Mouse (Mus musculus) heart, embryonic 12.5 days (tissue): ENCODE data around the gene Sqor. TPM values are rescaled to one million over a fixed set of nuclear protein-coding genes. Genes with fewer than 3 reads are reported as not detected.

Experiments used
- ATAC-seq: fragments of 200-750 bp; cut with Nextera tagmentation; 2 replicates; pipeline ENCODE4 v1.8.0; 2017; ENCODE audit warnings: moderate TSS enrichment, moderate library complexity; ENCODE audit not compliant: insufficient number of reproducible peaks, low FRiP score
- H3K27ac ChIP-seq: fragments of 300-500 bp; sonication (generic); 2 replicates; pipeline ENCODE4 v1.5.1; 2016; ENCODE audit warnings: mild to moderate bottlenecking, moderate library complexity; ENCODE audit not compliant: poor library complexity, severe bottlenecking
- H3K27me3 ChIP-seq: fragments of 300-500 bp; sonication (generic); replicated peaks from 2 replicates; pipeline ENCODE4 v1.6.1; 2016; ENCODE audit warnings: mild to moderate bottlenecking, moderate library complexity
- H3K36me3 ChIP-seq: fragments of 300-500 bp; sonication (generic); 2 replicates; pipeline ENCODE4 v1.6.1; 2016; ENCODE audit warnings: mild to moderate bottlenecking, moderate library complexity
- H3K4me1 ChIP-seq: fragments of 300-500 bp; sonication (generic); replicated peaks from 2 replicates; pipeline ENCODE4 v1.6.1; 2016; ENCODE audit warnings: mild to moderate bottlenecking
- H3K4me2 ChIP-seq: fragments of 300-500 bp; sonication (generic); 2 replicates; pipeline ENCODE4 v1.6.1; 2016; ENCODE audit warnings: mild to moderate bottlenecking, moderate library complexity
- H3K4me3 ChIP-seq: fragments of 300-500 bp; sonication (generic); 2 replicates; pipeline ENCODE4 v1.5.1; 2016; ENCODE audit warnings: mild to moderate bottlenecking
- H3K9ac ChIP-seq: fragments of 300-500 bp; sonication (generic); 2 replicates; pipeline ENCODE4 v1.6.1; 2016; ENCODE audit warnings: mild to moderate bottlenecking, moderate library complexity
- H3K9me3 ChIP-seq: fragments of 300-500 bp; sonication (generic); replicated peaks from 2 replicates; pipeline ENCODE4 v1.6.1; 2016; ENCODE audit warnings: mild to moderate bottlenecking, moderate library complexity
- WGBS: fragments of 180-500 bp; shearing (Covaris S2); methylation state at CpG from one replicate; pipeline ENCODE4 v1.1.7; 2016; 5-methylcytosine and 5-hydroxymethylcytosine counted together
- polyA plus RNA-seq: library from polyadenylated mRNA; unstranded; fragments of >200 nt; fragmentation: Nextera tagmentation; extraction: Ambion mirVana; gene quantifications from 2 replicates; pipeline ENCODE4 v1.2.1, GENCODE M21; 2016

The Sqor gene
- polyA plus RNA-seq, 1 experiment from 2014 or later = 5.4 TPM

DNA sequence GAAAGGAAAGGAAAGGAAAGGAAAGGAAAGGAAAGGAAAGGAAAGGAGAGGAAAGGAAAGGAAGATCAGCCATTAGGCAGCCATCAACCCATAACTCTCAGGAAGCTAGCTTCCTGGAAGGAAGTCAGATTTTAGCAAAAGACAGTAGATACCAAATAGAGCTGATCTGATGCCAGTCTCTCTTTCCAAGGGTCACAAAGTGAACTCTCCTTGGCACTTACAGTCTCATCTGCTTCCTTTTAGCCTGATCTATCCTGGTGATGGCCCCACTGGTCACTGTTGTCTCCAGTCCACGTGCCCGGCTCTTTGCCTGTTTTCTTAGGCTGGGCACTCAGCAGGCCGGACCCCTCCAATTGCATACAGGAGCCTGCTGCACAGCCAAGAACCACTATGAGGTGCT lies 19.7 kb downstream of the Sqor start:
- H3K27ac ChIP-seq = no peak overlapping the region
- no peak overlapping the region for H3K4me2 ChIP-seq
- WGBS = 70% methylated on average over 3 of the region's 3 CpGs
- no peaks in the 10 kb centered on the region for H3K27me3 ChIP-seq
- no peaks in the 10 kb centered on the region for H3K36me3 ChIP-seq
- no peaks in the 10 kb centered on the region for H3K9me3 ChIP-seq
- H3K4me1 ChIP-seq = no peaks in the 10 kb centered on the region
- ATAC-seq = no peak
- H3K4me3 ChIP-seq = no peak overlapping the region
- H3K9ac ChIP-seq = no peak overlapping the region

DNA sequence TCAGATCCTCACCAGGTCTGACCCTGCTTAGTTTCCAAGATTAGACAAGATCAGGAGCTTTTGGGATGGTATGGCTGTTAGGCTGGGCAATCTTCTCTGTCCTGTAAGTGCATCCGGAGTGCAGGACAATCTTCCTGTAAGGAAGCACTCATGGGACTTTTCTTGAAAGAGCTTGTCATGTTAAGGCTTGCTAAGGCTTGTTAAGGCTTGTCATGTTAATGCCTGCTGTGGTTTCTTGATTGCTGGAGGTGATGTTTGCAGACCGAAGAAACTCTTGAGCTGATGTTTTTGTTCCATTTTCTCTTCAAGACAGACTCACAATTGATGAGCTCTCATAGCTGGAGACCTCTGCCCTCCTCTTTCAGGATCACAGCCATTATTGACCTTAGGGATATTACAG lies 21.1 kb downstream of the Sqor start:
- Histone ChIP-seq H3K4me1 (no peaks in the 10 kb centered on the region), H3K36me3 (no peaks in the 10 kb centered on the region), H3K4me3 (no peak overlapping the region), H3K27ac (no peak overlapping the region), H3K27me3 (no peaks in the 10 kb centered on the region), H3K9ac (no peak overlapping the region), H3K4me2 (no peak overlapping the region), H3K9me3 (no peaks in the 10 kb centered on the region)
- ATAC-seq = no peak
- WGBS = 81% methylated on average over 2 of the region's 2 CpGs

DNA sequence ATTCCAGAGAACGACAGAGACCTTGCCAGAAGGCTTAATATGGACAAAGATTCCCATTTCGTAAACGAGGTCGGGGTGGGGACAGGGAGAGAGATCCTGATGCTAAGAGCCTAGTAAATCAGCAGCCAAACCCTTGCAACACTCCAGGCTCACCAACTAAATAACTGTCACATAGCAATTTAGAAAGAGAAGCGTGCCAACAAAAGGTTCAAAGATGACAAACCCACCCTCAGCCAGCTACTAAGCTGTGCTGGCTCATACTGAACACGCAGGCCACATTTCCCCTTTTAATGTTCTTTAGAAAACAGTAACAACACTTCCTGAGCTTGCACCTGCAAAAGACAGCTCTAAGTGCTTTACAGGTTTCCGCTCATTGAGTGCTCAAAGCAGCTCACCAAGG lies 24.3 kb downstream of the Sqor start:
- Histone ChIP-seq H3K9me3 (no peaks in the 10 kb centered on the region), H3K4me3 (no peak overlapping the region), H3K27me3 (no peaks in the 10 kb centered on the region), H3K4me1 (no peaks in the 10 kb centered on the region), H3K9ac (no peak overlapping the region), H3K27ac (no peak overlapping the region), H3K4me2 (no peak overlapping the region), H3K36me3 (no peaks in the 10 kb centered on the region)
- WGBS = 80% methylated on average over 7 of the region's 7 CpGs
- ATAC-seq = no peak

DNA sequence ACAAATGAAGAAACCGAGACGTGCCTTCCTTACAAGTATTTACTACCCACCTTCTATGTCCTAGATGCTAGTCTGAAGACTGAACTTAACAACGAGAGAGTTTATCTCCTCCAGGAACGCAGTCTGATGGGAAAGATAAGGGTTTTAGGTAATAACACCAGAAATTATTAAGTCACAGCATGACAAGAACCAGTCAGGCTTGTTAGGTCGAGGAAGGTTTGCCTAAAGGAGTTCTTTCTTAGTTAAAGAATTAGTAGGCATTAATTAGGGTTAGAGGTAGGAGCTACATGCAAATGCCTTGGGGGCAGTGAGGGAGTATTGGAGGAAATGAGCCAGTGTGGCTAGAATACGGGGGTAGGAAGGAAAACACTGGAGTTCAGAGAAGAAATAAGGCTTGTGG lies 24.7 kb downstream of the Sqor start:
- Histone ChIP-seq H3K9ac (no peak overlapping the region), H3K9me3 (no peaks in the 10 kb centered on the region), H3K27me3 (no peaks in the 10 kb centered on the region), H3K4me2 (no peak overlapping the region), H3K4me3 (no peak overlapping the region), H3K27ac (no peak overlapping the region), H3K4me1 (no peaks in the 10 kb centered on the region), H3K36me3 (no peaks in the 10 kb centered on the region)
- no peak for ATAC-seq
- 67% methylated on average over 6 of the region's 6 CpGs for WGBS

DNA sequence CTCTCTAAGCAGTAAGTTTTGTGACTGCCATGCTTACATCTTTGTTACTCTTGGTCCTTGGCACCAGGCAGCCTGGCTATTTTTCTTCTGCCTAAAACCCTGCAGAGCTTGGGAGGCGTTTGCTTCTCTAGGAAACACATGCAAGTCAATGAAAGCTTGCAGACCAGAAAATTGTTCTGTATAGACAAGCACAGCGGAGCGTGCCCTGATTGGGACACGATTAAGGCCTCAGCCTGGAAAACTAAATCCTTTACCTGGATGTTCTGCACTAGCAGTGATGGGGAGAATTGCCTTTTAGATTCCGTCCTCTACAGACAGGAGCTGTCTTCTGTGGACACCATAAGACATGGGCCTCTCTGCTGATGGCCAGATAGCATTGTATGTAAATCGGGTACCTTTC lies 39.4 kb downstream of the Sqor start:
- Histone ChIP-seq H3K9ac (no peak overlapping the region), H3K27me3 (no peaks in the 10 kb centered on the region), H3K4me2 (no peak overlapping the region), H3K9me3 (no peaks in the 10 kb centered on the region), H3K4me1 (no peaks in the 10 kb centered on the region), H3K27ac (no peak overlapping the region), H3K36me3 (no peaks in the 10 kb centered on the region), H3K4me3 (no peak overlapping the region)
- ATAC-seq = no peak
- WGBS = 82% methylated on average over 6 of the region's 6 CpGs

DNA sequence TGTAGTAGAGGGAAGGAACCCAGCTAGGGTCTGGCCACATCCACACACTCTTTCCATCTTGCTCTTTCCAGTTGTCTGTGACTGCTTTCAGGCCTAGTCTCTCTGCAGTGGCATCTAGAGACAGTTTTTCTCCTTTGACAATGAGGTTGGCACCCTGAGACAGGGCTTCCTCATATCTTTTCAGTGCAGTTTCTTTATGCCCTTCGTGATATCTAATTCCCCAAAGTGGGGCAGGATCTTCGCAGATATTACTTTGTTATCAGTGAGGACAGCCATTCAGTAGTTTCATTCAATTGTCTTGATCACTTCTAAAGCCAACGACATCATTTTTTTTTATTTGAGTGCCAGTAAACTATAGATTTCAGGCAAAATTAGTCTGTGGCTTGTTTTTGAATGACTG lies 41.0 kb downstream of the Sqor start:
- H3K9me3 ChIP-seq = no peaks in the 10 kb centered on the region
- H3K9ac ChIP-seq = no peak overlapping the region
- 74% methylated on average over 3 of the region's 3 CpGs for WGBS
- H3K27ac ChIP-seq = no peak overlapping the region
- H3K36me3 ChIP-seq = no peaks in the 10 kb centered on the region
- H3K4me2 ChIP-seq = no peak overlapping the region
- ATAC-seq = no peak
- no peak overlapping the region for H3K4me3 ChIP-seq
- H3K4me1 ChIP-seq = no peaks in the 10 kb centered on the region
- H3K27me3 ChIP-seq = no peaks in the 10 kb centered on the region

DNA sequence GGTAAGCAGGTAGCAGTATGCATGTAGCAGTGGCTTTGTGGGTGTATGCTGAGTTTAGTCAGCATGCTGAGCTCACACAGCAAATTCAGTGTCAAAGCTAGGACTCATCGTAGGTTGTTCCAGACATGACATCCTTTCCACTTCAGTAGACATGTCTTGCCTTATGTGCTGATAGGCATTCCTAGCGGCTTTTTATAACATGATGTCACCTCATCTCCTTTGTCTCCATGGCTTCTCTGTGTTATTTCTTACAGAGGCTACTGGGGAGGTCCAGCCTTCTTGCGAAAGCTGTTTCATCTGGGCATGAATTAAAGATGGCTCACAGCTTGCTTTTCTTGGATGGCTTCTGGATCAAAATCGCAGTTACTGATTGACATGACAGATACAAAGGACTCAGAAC lies 44.0 kb downstream of the Sqor start:
- H3K27me3 ChIP-seq = no peaks in the 10 kb centered on the region
- H3K9me3 ChIP-seq = no peaks in the 10 kb centered on the region
- no peak for ATAC-seq
- no peak overlapping the region for H3K27ac ChIP-seq
- H3K4me3 ChIP-seq = no peak overlapping the region
- no peak overlapping the region for H3K9ac ChIP-seq
- H3K4me2 ChIP-seq = no peak overlapping the region
- no peaks in the 10 kb centered on the region for H3K36me3 ChIP-seq
- 72% methylated on average over 4 of the region's 4 CpGs for WGBS
- no peaks in the 10 kb centered on the region for H3K4me1 ChIP-seq

DNA sequence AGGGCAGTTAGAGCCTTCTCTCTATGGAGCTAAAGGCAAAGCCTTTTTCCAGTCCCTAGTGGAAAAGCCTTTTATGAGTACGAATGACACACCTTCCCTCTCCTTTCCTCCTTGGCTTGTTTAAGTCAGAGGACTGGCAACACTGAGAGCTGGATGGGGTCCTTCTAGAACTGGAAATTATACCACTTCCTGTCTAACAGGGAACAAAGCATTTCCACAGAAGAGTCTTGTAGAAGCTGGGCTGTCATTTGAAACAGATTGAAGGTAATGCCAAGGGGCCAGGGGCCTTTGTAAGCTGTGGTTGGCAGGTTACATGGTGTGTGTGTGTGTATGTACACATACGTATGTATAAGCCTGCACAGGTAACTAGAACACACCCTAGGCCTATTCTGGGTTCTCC lies 51.9 kb downstream of the Sqor start:
- 77% methylated on average over 2 of the region's 2 CpGs for WGBS
- H3K27ac ChIP-seq = no peak overlapping the region

DNA sequence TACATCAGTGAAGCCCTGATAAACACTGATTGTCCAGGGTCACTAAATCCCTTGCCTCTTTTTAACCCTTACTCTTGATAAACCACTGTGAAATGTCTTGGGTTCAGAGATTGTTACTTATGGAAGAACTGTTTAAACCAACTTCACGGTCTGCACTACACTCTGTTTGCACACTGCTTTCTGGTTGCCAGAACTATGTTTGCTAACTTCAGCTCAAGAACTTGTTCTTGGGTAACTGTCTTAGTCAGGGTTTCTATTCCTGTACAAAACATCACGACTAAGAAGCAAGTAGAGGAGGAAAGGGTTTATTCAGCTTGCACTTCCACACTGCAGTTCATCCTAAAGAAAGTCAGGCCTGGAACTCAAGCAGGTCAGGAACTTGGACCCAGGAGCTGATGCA lies 56.2 kb downstream of the Sqor start:
- 63% methylated on average over 2 of the region's 2 CpGs for WGBS
- H3K9me3 ChIP-seq = no peaks in the 10 kb centered on the region
- no peak overlapping the region for H3K27ac ChIP-seq
- no peak overlapping the region for H3K9ac ChIP-seq
- ATAC-seq = no peak
- H3K4me1 ChIP-seq = peaks cover 5% of the 10 kb centered on the region; the same call in 1 of the 2 replicates
- H3K36me3 ChIP-seq = no peaks in the 10 kb centered on the region
- no peaks in the 10 kb centered on the region for H3K27me3 ChIP-seq
- H3K4me3 ChIP-seq = no peak overlapping the region
- H3K4me2 ChIP-seq = no peak overlapping the region

More for the DNA sequence above, 51.9 kb downstream of the Sqor start:
- Histone ChIP-seq H3K9ac (no peak overlapping the region), H3K27me3 (no peaks in the 10 kb centered on the region), H3K9me3 (no peaks in the 10 kb centered on the region), H3K4me3 (no peak overlapping the region), H3K36me3 (no peaks in the 10 kb centered on the region), H3K4me2 (no peak overlapping the region), H3K4me1 (no peaks in the 10 kb centered on the region)
- no peak for ATAC-seq

DNA sequence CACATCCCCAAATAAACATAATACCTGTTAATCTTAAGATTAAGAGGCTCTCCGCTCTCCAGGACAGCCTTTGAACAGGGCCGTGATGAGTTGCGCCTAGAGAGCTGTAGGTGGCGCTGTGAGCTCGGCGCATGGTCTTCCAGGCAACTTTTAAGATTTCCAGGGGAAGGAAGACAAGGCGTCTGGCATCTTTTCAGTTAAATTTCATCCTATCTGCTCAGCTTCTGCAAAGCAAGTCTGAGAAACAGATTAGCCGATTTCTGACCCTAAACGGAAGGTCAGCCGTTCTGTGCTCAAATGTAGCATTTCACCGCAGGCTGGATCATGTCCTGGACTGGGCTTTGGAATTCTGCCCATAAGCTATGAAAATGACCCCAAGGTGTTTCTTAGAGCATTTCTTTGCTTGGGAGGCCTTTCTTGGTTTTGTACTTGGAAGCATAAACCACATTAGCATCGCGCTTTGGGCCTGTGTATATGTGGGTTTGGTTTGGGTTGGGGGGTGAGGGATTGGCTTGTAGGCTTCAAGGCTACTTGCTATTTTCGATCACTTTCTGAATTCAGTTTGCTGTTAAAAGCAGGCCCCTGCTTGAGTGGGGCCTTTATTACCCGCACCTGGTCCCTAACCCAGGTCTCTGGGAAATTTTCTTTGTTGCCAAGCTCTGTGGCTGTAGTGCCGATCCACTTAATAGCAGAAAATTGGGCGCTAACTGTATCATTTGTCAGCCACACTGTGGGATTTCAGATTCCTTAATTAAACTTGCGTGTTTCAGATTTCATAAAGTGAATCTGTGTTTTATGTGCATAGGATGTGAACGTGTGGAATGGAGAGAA lies 60.6 kb downstream of the Sqor start:
- WGBS = 37% methylated on average over 19 of the region's 19 CpGs
- Histone ChIP-seq H3K36me3 (no peaks in the 10 kb centered on the region), H3K4me2 (peak overlapping the region; percentile 46), H3K27ac (no peak overlapping the region), H3K9ac (no peak overlapping the region), H3K9me3 (no peaks in the 10 kb centered on the region), H3K27me3 (no peaks in the 10 kb centered on the region), H3K4me1 (peaks cover 5% of the 10 kb centered on the region; the same call in 1 of the 2 replicates), H3K4me3 (no peak overlapping the region)
- peak; percentile 42; the same call in 1 of the 2 replicates for ATAC-seq

DNA sequence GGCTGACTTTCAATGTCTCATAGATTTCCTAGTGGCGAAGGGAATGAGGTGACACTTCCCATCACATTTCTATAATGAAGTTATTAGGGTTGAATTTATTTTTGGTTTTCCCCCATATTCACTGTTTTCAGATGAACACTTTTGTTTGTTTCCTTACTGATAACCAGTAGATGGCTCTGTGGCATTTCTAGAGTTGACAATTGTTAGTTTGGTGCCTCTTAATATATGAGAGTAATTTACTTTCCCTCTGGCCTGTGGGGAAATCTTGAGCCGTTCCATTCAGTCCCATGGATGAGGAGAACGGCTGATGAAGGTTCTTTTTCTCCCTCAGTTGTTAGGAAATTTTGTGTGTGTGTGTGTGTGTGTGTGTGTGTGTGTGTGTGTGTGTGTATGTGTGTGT lies 61.3 kb downstream of the Sqor start:
- H3K9me3 ChIP-seq = no peaks in the 10 kb centered on the region
- no peaks in the 10 kb centered on the region for H3K27me3 ChIP-seq
- no peak overlapping the region for H3K27ac ChIP-seq
- WGBS = 68% methylated on average over 3 of the region's 3 CpGs
- H3K4me2 ChIP-seq = no peak overlapping the region
- no peaks in the 10 kb centered on the region for H3K36me3 ChIP-seq
- peaks cover 5% of the 10 kb centered on the region; the same call in 1 of the 2 replicates for H3K4me1 ChIP-seq
- H3K4me3 ChIP-seq = no peak overlapping the region
- no peak for ATAC-seq
- H3K9ac ChIP-seq = no peak overlapping the region

DNA sequence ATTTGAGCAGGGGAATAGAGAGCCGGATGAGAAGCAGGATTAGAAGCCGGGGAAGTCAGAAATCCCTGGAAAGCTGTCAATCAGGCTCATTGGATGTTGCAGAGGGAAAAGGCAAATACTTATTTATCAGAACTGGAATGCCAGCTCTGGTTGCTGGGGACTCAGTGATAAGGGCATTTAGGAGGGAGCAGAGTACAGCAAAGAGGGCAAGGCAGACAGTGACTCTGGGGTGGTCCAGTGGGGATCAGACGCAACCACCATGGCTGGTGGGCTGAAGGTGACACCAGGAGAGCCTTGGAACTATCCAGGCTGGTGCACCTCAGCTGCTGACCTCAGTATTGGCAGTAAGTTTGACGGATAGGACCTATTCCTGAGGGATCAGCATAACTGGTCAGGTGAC lies 89.6 kb downstream of the Sqor start:
- Histone ChIP-seq H3K27ac (peak overlapping the region; percentile 83), H3K4me2 (no peak overlapping the region), H3K4me1 (peaks cover 25% of the 10 kb centered on the region), H3K36me3 (no peaks in the 10 kb centered on the region), H3K4me3 (no peak overlapping the region), H3K9ac (no peak overlapping the region), H3K9me3 (no peaks in the 10 kb centered on the region), H3K27me3 (no peaks in the 10 kb centered on the region)
- WGBS = 32% methylated on average over 4 of the region's 4 CpGs
- ATAC-seq = no peak
